Mouse (Mus musculus) kidney, embryonic 15.5 days (tissue): Measurements from ENCODE around the gene Trappc4. TPM values are rescaled to one million over a fixed set of nuclear protein-coding genes. Genes with fewer than 3 reads are reported as not detected.
A peak's percentile ranks its signal among the peaks of the same experiment; 100 is the strongest.

Experiments
- ATAC-seq: fragments of 200-750 bp; cut with Nextera tagmentation; replicated peaks from 2 replicates; pipeline ENCODE4 v1.8.0; 2017; ENCODE audit warnings: moderate TSS enrichment; ENCODE audit not compliant: low FRiP score
- H3K27ac ChIP-seq: fragments of 300-500 bp; sonication (generic); 2 replicates; pipeline ENCODE4 v1.5.1; 2015; ENCODE audit warnings: mild to moderate bottlenecking, inconsistent platforms
- H3K27me3 ChIP-seq: fragments of 300-500 bp; sonication (generic); 2 replicates; pipeline ENCODE4 v1.6.1; 2015; ENCODE audit warnings: inconsistent platforms
- H3K36me3 ChIP-seq: fragments of 300-500 bp; sonication (generic); 2 replicates; pipeline ENCODE4 v1.6.1; 2015; ENCODE audit warnings: inconsistent platforms
- H3K4me1 ChIP-seq: fragments of 300-500 bp; sonication (generic); 2 replicates; pipeline ENCODE4 v1.6.1; 2015; ENCODE audit warnings: inconsistent platforms
- H3K4me2 ChIP-seq: fragments of 300-500 bp; sonication (generic); 2 replicates; pipeline ENCODE4 v1.6.1; 2015; ENCODE audit warnings: moderate library complexity, mild to moderate bottlenecking, inconsistent platforms
- H3K4me3 ChIP-seq: fragments of 300-500 bp; sonication (generic); replicated peaks from 2 replicates; pipeline ENCODE4 v1.5.1; 2015; ENCODE audit warnings: mild to moderate bottlenecking, inconsistent platforms
- H3K9ac ChIP-seq: fragments of 300-500 bp; sonication (generic); 2 replicates; pipeline ENCODE4 v1.6.1; 2015; ENCODE audit warnings: mild to moderate bottlenecking, inconsistent platforms
- H3K9me3 ChIP-seq: fragments of 300-500 bp; sonication (generic); replicated peaks from 2 replicates; pipeline ENCODE4 v1.6.1; 2016; ENCODE audit warnings: inconsistent platforms
- WGBS: fragments of 180-500 bp; shearing (Covaris S2); methylation state at CpG from one replicate; pipeline ENCODE4 v1.1.7; 2015; ENCODE audit warnings: mixed read lengths; 5-methylcytosine and 5-hydroxymethylcytosine counted together
- polyA plus RNA-seq: library from polyadenylated mRNA; unstranded; fragments of >200 nt; fragmentation: Nextera tagmentation; extraction: Ambion mirVana; gene quantifications from 2 replicates; pipeline ENCODE4 v1.2.1, GENCODE M21; 2015

Gene Trappc4
- polyA plus RNA-seq, 1 experiment from 2014 or later = 138 TPM

DNA sequence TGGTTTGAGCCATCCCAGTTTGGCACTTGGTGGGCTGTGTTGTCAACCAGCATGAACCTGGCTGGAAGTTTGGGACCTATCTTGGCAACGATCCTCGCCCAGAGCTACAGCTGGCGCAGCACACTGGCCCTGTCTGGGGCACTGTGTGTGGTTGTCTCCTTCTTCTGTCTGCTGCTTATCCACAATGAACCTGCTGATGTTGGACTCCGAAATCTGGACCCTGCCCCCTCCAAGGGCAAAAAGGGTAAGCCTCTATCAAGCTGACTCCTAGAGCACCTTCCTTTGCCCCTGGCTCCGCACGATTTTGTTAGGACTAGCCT, 7.6 kb downstream of the Trappc4 start:
- Histone ChIP-seq H3K4me3 (no peak overlapping the region), H3K36me3 (peaks cover 57% of the 10 kb centered on the region), H3K27ac (no peak overlapping the region), H3K4me2 (peak overlapping the region; percentile 94), H3K4me1 (peaks cover 34% of the 10 kb centered on the region), H3K9ac (no peak overlapping the region), H3K27me3 (no peaks in the 10 kb centered on the region), H3K9me3 (no peaks in the 10 kb centered on the region)
- WGBS = 87% methylated on average over 6 of the region's 6 CpGs
- no peak for ATAC-seq

DNA sequence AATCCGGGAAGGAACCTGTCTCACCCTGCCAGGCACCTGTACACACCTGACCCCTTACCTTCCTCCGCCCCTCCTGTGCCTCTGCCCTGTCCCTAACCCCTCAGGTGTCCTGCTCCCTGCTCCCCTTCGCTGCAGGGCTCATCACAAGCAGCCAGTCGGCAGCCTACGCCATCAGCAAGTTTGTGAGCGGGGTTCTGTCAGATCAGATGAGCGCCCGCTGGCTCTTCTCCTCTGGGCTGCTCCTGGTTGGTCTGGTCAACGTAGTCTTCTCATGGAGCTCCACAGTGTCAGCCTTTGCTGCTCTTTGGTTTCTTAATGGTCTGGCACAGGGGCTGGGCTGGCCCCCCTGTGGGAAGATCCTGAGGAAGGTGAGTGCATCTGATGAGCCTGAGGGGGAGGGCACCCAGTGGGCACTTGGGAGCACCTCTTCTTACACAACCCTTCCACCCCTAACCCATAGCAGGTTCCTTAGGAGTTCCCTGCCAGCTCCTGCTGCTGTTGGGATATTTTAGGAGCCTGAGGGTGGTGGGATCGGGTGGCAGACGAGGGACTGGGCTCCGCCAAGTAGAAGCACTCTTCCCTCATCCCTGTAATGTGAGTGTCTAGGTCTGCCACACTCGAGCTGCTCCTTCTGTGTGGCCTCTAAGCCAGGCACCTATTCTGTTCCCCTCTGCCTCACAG, 8.1 kb downstream of the Trappc4 start:
- no peak for ATAC-seq
- peaks cover 34% of the 10 kb centered on the region for H3K4me1 ChIP-seq
- H3K4me3 ChIP-seq = peak overlapping the region; percentile 70
- 77% methylated on average over 13 of the region's 13 CpGs for WGBS
- H3K9ac ChIP-seq = 0 out of 2 replicates have a peak overlapping the region, but pooled peaks have one; percentile 31
- H3K9me3 ChIP-seq = no peaks in the 10 kb centered on the region
- peak overlapping the region; percentile 94 for H3K4me2 ChIP-seq
- peak overlapping the region; percentile 93; the same call in 1 of the 2 replicates for H3K27ac ChIP-seq
- peaks cover 52% of the 10 kb centered on the region for H3K36me3 ChIP-seq
- no peaks in the 10 kb centered on the region for H3K27me3 ChIP-seq

DNA sequence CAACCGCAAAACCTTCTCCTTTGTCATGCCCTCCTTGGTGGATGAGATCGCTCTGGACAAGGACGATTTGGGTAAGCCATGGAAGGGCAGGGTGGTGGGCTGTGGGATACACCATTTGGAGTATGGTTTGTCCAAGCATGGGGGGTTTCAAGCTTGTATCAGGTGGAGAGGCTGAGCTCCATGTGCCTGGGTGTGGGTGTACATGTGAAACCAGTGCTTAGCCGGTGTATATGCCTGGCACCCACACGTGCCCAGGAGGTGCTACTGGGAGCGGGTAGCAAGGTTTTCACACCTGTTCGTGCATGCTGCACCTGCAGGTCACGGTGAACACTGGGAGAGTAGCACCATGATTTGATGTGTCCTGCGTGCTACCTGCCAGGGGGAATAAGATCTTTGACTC, 8.8 kb downstream of the Trappc4 start:
- Histone ChIP-seq H3K9me3 (no peaks in the 10 kb centered on the region), H3K4me1 (peaks cover 34% of the 10 kb centered on the region), H3K36me3 (peaks cover 45% of the 10 kb centered on the region), H3K27ac (peak overlapping the region; percentile 93), H3K27me3 (no peaks in the 10 kb centered on the region), H3K4me3 (peak overlapping the region; percentile 70), H3K4me2 (peak overlapping the region; percentile 94), H3K9ac (peak overlapping the region; percentile 24; the same call in 1 of the 2 replicates)
- 71% methylated on average over 9 of the region's 9 CpGs for WGBS
- no peak for ATAC-seq

DNA sequence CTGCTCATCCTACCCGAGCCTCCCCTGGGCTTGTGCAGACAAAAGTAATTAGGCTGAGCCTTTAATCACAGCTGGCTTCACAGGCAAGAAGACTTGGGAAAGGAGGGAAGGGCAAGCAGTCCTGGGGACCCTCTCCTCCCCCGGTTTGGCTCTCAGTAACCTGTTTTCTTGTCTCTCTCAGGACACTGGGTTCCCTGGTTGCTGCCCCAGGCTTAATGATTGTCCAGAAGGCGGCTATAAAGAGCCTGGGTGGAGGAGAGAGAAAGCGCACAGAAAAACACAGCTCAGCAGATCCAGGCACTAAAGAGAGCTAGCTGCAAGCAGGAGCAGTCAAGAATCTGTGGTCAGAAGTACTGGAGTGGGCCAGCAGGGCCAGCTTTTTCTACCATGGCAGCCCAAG, 9.3 kb downstream of the Trappc4 start:
- Histone ChIP-seq H3K4me3 (peak overlapping the region; percentile 70), H3K9ac (peak overlapping the region; percentile 72; the same call in 1 of the 2 replicates), H3K4me1 (peaks cover 34% of the 10 kb centered on the region), H3K9me3 (no peaks in the 10 kb centered on the region), H3K27ac (peak overlapping the region; percentile 93), H3K27me3 (no peaks in the 10 kb centered on the region), H3K36me3 (peaks cover 40% of the 10 kb centered on the region), H3K4me2 (peak overlapping the region; percentile 94)
- WGBS = 9% methylated on average over 4 of the region's 4 CpGs
- ATAC-seq = no peak; the same call in 1 of the 2 replicates

DNA sequence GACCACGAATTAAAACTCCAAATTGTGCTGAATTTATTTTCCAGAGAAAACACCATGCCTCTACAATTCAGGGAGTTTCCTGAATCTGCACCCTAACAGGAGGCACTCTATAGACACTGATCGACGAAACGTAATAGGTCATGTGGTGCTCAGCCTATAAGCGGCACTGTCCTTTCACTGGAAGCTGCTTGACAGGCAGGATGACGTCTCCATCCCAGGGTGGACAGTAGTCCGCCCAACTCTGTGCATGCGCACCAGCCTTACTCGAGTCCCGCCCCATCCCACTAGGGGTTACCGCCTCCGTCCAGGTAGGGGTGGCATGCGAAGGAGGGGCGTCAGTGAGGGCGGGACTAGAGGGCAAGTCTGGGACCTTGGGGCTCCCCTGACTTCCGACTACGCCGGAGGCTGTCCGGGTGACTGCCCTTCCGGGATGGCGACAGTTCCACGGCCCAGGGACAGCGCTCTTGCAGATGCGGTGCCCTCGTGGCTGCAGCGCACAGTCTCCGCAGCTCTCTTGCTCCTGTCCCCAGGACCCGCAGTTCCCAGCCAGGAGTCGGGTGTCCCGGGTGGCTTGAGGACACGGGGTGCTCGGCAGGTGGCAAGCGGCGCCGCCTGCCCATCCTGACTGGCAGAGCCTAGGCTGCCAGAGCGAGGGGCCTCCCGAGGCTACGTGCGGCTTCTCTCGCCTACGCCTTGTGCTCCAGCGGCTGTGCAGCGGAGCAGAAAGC, 10.6 kb downstream of the Trappc4 start, which contains the start of gene Slc37a4:
TSS of gene Slc37a4 (plus strand) at position 169 of the 728 bp plus-strand sequence.
- peak within 1 kb of the TSS; percentile 70 for H3K4me3 ChIP-seq
- H3K9ac ChIP-seq = peak within 1 kb of the TSS; percentile 72
- peaks cover 37% of the 10 kb centered on the region for H3K36me3 ChIP-seq
- H3K27me3 ChIP-seq = no peaks in the 10 kb centered on the region
- peak within 1 kb of the TSS; percentile 94 for H3K4me2 ChIP-seq
- H3K27ac ChIP-seq = peak within 1 kb of the TSS; percentile 93
- peaks cover 34% of the 10 kb centered on the region for H3K4me1 ChIP-seq
- no peaks in the 10 kb centered on the region for H3K9me3 ChIP-seq
- ATAC-seq = peak; percentile 98
- under 1% methylated on average over 43 of the region's 43 CpGs for WGBS

DNA sequence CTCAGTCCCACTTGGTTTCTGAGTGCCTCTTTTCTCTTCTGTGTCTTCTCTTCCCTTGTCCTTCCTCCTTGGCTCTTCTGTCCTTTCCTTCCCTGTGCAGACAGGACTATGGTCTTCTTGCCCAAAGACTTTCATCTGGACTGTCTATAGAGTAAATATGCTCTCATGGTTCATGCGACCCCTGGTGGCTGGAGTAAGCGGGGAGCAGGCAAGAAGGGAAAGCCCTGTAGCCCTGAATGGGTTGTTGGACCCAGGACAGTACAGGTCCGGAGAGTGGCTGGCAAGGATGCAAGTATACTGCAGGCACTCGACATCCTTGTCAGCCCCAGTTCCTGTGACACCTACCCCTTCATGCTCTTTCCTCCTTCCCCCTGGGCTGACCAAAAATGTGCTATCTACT, 15.9 kb downstream of the Trappc4 start:
- Histone ChIP-seq H3K4me1 (peaks cover 6% of the 10 kb centered on the region; the same call in 1 of the 2 replicates), H3K4me3 (no peak overlapping the region), H3K27ac (no peak overlapping the region), H3K27me3 (no peaks in the 10 kb centered on the region), H3K9me3 (no peaks in the 10 kb centered on the region), H3K4me2 (no peak overlapping the region), H3K36me3 (peaks cover 63% of the 10 kb centered on the region), H3K9ac (no peak overlapping the region)
- ATAC-seq = 0 out of 2 replicates have a peak, but pooled peaks have one; percentile 5
- 39% methylated on average over 4 of the region's 4 CpGs for WGBS

DNA sequence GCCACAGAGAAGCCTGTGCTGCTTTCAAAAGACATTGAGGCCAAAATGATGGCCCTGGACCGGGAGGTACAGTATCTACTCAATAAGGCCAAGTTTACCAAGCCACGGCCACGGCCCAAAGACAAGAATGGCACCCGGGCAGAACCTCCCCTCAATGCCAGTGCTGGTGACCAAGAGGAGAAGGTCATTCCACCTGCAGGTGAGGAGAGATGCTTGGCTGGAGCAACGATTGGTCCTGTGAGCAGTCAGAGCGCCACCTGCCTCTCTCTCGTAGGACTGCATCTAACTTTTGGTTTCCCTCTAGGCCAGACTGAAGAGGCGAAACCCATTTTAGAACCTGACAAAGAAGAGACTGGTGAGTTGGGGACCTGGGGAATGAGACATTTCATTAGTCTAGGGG, 18.1 kb downstream of the Trappc4 start:
- ATAC-seq = no peak
- WGBS = 59% methylated on average over 8 of the region's 8 CpGs
- no peak overlapping the region for H3K4me2 ChIP-seq

DNA sequence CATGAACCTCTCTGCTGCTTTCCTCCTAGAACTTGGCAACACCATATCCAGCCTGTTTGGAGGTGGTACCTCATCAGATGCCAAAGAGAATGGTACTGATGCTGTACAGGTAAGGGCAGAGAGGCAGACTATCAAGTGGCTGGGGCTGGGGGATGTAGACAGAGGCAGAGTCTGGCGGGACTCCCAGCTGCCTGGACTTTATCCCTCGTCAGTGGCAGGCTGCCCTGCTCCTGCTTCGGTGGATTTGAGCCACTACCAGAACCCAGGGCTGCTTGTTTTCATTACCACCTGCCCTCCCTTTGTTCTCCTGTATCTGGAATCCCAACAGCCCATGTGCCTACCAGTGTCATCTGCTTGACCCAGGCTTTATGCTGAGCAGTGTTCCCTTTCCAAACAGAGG, 20.2 kb downstream of the Trappc4 start:
- H3K4me2 ChIP-seq = no peak overlapping the region
- H3K27me3 ChIP-seq = no peaks in the 10 kb centered on the region
- peaks cover 98% of the 10 kb centered on the region for H3K36me3 ChIP-seq
- H3K4me1 ChIP-seq = no peaks in the 10 kb centered on the region
- no peaks in the 10 kb centered on the region for H3K9me3 ChIP-seq
- WGBS = 87% methylated on average over 3 of the region's 3 CpGs
- no peak overlapping the region for H3K27ac ChIP-seq
- H3K9ac ChIP-seq = no peak overlapping the region
- no peak for ATAC-seq
- H3K4me3 ChIP-seq = no peak overlapping the region

More for the DNA sequence above, 18.1 kb downstream of the Trappc4 start:
- Histone ChIP-seq H3K4me3 (no peak overlapping the region), H3K9ac (no peak overlapping the region), H3K27ac (no peak overlapping the region), H3K9me3 (no peaks in the 10 kb centered on the region), H3K4me1 (no peaks in the 10 kb centered on the region), H3K36me3 (peaks cover 85% of the 10 kb centered on the region), H3K27me3 (no peaks in the 10 kb centered on the region)

DNA sequence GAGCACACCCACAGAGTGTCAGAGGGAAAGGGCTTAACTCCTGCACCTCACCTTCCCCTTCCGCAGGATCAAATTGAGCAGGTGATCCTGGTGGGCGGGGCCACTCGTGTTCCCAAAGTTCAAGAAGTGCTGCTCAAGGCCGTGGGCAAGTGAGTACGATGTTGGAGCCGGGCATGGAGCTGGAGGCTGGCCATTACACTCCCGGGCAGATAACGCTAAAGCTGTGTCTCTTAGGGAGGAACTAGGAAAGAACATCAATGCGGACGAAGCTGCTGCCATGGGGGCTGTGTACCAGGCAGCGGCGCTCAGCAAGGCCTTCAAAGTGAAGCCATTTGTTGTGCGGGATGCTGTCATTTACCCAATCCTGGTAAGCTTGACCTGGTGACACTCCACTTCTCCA, 22.8 kb downstream of the Trappc4 start:
- Histone ChIP-seq H3K36me3 (peaks cover 90% of the 10 kb centered on the region), H3K27me3 (no peaks in the 10 kb centered on the region), H3K4me1 (peaks cover 13% of the 10 kb centered on the region), H3K9me3 (no peaks in the 10 kb centered on the region), H3K27ac (no peak overlapping the region), H3K9ac (no peak overlapping the region), H3K4me2 (no peak overlapping the region), H3K4me3 (no peak overlapping the region)
- ATAC-seq = no peak
- WGBS = 87% methylated on average over 13 of the region's 13 CpGs

DNA sequence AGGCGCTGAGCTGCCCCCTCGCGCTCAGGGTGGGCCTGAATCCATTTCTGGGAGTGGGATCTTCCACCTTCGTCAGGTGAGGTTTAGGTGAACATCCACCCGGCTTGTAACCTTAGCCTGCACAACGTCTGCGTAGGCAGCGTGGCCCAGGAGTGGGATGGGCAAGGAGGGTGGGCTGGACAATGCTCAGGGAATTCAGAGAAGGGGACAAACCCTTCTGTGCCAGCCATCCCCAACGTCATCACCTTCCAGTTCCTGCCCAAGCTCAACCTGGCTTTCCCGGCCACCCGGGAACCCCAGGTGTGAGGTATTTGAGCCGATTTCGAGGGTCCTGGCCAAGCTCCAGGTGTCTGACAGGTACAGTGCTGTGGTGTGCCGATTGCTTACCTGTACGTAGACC, 27.5 kb downstream of the Trappc4 start:
- H3K9me3 ChIP-seq = no peaks in the 10 kb centered on the region
- H3K9ac ChIP-seq = peak overlapping the region; percentile 91
- H3K4me1 ChIP-seq = peaks cover 21% of the 10 kb centered on the region
- H3K27ac ChIP-seq = peak overlapping the region; percentile 87
- peak; percentile 27 for ATAC-seq
- H3K36me3 ChIP-seq = peaks cover 43% of the 10 kb centered on the region
- WGBS = 9% methylated on average over 15 of the region's 15 CpGs
- H3K27me3 ChIP-seq = no peaks in the 10 kb centered on the region
- H3K4me3 ChIP-seq = peak overlapping the region; percentile 77
- H3K4me2 ChIP-seq = peak overlapping the region; percentile 76

DNA sequence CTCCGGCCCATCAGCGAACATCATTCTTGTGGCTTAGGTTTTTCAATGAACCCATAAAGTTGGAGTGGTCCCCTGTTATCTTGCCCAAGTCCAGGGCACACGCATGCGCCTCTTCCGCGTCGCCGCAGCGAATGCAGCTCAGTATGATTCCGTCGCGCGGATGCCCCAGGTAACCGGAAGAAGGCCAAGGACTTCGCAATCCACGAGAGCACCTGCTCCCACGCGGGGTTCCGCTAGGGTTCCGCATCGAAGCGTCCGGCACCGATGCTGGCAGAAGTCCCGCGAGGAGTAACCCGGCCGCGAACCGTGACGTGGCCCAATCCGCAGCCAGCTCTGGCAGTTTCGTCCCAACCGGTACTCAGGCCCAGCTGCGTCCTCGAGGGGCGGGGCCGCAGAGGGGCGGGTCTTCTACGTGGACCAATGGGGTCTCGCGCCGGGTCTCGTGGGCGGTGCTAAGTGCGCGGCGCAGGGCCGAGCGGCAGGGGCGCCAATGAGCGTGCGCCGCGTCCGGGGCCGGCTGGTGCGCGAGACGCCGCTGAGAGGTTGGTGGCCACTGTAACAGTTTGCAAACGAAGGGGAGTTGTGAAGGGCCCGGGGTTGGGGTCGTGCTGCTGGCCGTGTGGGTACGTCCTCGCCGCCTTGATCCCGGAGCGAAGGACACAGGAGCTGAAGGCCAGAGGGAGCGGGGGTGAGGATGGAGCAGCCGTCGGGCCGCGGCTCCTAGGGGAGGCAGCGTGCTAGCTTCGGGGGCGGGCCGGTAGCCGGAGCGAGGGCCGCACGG, 28.2 kb downstream of the Trappc4 start, which contains the start of gene Hyou1:
TSS of gene Hyou1 (plus strand) at position 437 of the 781 bp plus-strand sequence.
- H3K9ac ChIP-seq = peak within 1 kb of the TSS; percentile 91
- no peaks in the 10 kb centered on the region for H3K27me3 ChIP-seq
- peak within 1 kb of the TSS; percentile 76 for H3K4me2 ChIP-seq
- H3K4me3 ChIP-seq = peak within 1 kb of the TSS; percentile 77
- H3K9me3 ChIP-seq = no peaks in the 10 kb centered on the region
- H3K4me1 ChIP-seq = peaks cover 21% of the 10 kb centered on the region
- H3K27ac ChIP-seq = peak within 1 kb of the TSS; percentile 87
- under 1% methylated on average over 83 of the region's 83 CpGs for WGBS
- peak; percentile 98 for ATAC-seq
- H3K36me3 ChIP-seq = peaks cover 37% of the 10 kb centered on the region
